Mouse (Mus musculus) adrenal gland, postnatal 0 days (tissue): ENCODE measurements around the gene Sirt7. TPM values are rescaled to one million over a fixed set of nuclear protein-coding genes. Genes with fewer than 3 reads are reported as not detected.

Experiments used
- microRNA-seq: library from miRNA; unstranded; fragments of <30 nt; microRNA quantifications from one replicate; pipeline ENCODE4, GENCODE M21; 2016; ENCODE audit warnings: borderline replicate concordance; ENCODE audit not compliant: insufficient number of aligned reads
- polyA plus RNA-seq: library from polyadenylated mRNA; unstranded; fragments of >200 nt; fragmentation: Nextera tagmentation; extraction: Ambion mirVana; gene quantifications from 2 replicates; pipeline ENCODE4 v1.2.1, GENCODE M21; 2015

Gene Sirt7
- 33.3 and 62.9 TPM in 2 replicates for polyA plus RNA-seq

GRCm38 (mm10) chr11:120625152-120625775 lies at the start of gene Sirt7:
Gene Sirt7 (minus strand): TSS chr11:120625240.

GRCm38 (mm10) chr11:120672687-120673593 lies 47.9 kb upstream of the Sirt7 start, which contains the start of gene Aspscr1:
Gene Aspscr1 (plus strand): TSS chr11:120672973.

GRCm38 (mm10) chr11:120661076-120661460 lies 36.0 kb upstream of the Sirt7 start, which contains the start of gene Notum:
Gene Notum (minus strand): TSS chr11:120661175.

GRCm38 (mm10) chr11:120648001-120648476 lies 23.0 kb upstream of the Sirt7 start, which contains the start of gene Myadml2:
Gene Myadml2 (minus strand): TSS chr11:120648158.

GRCm38 (mm10) chr11:120643601-120643987 lies 18.6 kb upstream of the Sirt7 start, which contains the start of gene Pycr1:
Gene Pycr1 (minus strand): TSS chr11:120643769.

GRCm38 (mm10) chr11:120633520-120634343 lies 8.7 kb upstream of the Sirt7 start, which contains the start of gene Mafg:
Gene Mafg (minus strand): TSS chr11:120633600.

GRCm38 (mm10) chr11:120617519-120618112 lies 7.4 kb downstream of the Sirt7 start, which contains the start of gene Pcyt2:
Gene Pcyt2 (minus strand): TSS chr11:120617936.

GRCm38 (mm10) chr11:120608241-120609034 lies 16.6 kb downstream of the Sirt7 start, which contains the start of gene Npb:
Gene Npb (plus strand): TSS chr11:120608477.

GRCm38 (mm10) chr11:120598283-120598989 lies 26.6 kb downstream of the Sirt7 start, which contains the start of the genes Alyref and Anapc11:
Gene Alyref (minus strand): TSS chr11:120598365.
Gene Anapc11 (plus strand): TSS chr11:120598421.

GRCm38 (mm10) chr11:120581490-120582267 lies 43.4 kb downstream of the Sirt7 start, which contains the start of gene Arhgdia:
Gene Arhgdia (minus strand): TSS chr11:120581624.

GRCm38 (mm10) chr11:120572752-120573584 lies 52.1 kb downstream of the Sirt7 start, which contains the start of gene P4hb:
Gene P4hb (minus strand): TSS chr11:120573253.

Small RNAs within 50 kb of the gene (microRNA-seq; reads per million reads assigned to microRNA genes)
- not detected for gene Mir6936

Other genes with a start within 250 kb of the Sirt7 start
- gene Faap100, start 246.5 kb downstream of the Sirt7 start, polyA plus RNA-seq: 15.2 and 21.4 TPM in 2 replicates
- gene Nploc4, start 187.5 kb downstream of the Sirt7 start, polyA plus RNA-seq: 20.4 and 26.7 TPM in 2 replicates
- gene Tspan10, start 182.6 kb downstream of the Sirt7 start, polyA plus RNA-seq: not detected in 2 replicates
- not detected in 2 replicates for gene Pde6g, start 171.7 kb downstream of the Sirt7 start, polyA plus RNA-seq
- gene Oxld1, start 167.2 kb downstream of the Sirt7 start, polyA plus RNA-seq: 54.3 and 83.5 TPM in 2 replicates
- 17.7 and 21.3 TPM in 2 replicates for gene Ccdc137, start 167.1 kb downstream of the Sirt7 start, polyA plus RNA-seq
- gene Arl16, start 157.6 kb downstream of the Sirt7 start, polyA plus RNA-seq: 38.6 and 47.5 TPM in 2 replicates
- gene Mrpl12, start 140.6 kb downstream of the Sirt7 start, polyA plus RNA-seq: 164 and 216 TPM in 2 replicates
- 37.8 and 83.2 TPM in 2 replicates for gene Slc25a10, start 133.4 kb downstream of the Sirt7 start, polyA plus RNA-seq
- gene Gcgr, start 94.5 kb downstream of the Sirt7 start, polyA plus RNA-seq: 2.4 and 2.5 TPM in 2 replicates
- gene Mcrip1, start 75.5 kb downstream of the Sirt7 start, polyA plus RNA-seq: 173 and 184 TPM in 2 replicates
- 0.39 and 1.3 TPM in 2 replicates for gene Ppp1r27, start 74.1 kb downstream of the Sirt7 start, polyA plus RNA-seq
- 393 and 466 TPM in 2 replicates for gene P4hb, start 52.0 kb downstream of the Sirt7 start, polyA plus RNA-seq
- 318 and 341 TPM in 2 replicates for gene Arhgdia, start 43.6 kb downstream of the Sirt7 start, polyA plus RNA-seq
- gene Alyref, start 26.9 kb downstream of the Sirt7 start, polyA plus RNA-seq: 271 and 273 TPM in 2 replicates
- gene Anapc11, start 26.8 kb downstream of the Sirt7 start, polyA plus RNA-seq: 152 and 197 TPM in 2 replicates
- gene Npb, start 16.8 kb downstream of the Sirt7 start, polyA plus RNA-seq: 1.7 and 3.3 TPM in 2 replicates
- 62.0 and 82.8 TPM in 2 replicates for gene Pcyt2, start 7.3 kb downstream of the Sirt7 start, polyA plus RNA-seq
- gene Mafg, start 8.4 kb upstream of the Sirt7 start, polyA plus RNA-seq: 18.1 and 19.0 TPM in 2 replicates
- gene Pycr1, start 18.5 kb upstream of the Sirt7 start, polyA plus RNA-seq: 5.8 and 9.0 TPM in 2 replicates
- gene Myadml2, start 22.9 kb upstream of the Sirt7 start, polyA plus RNA-seq: 0.22 and 0.95 TPM in 2 replicates
- 6.2 and 6.7 TPM in 2 replicates for gene Notum, start 35.9 kb upstream of the Sirt7 start, polyA plus RNA-seq
- 103 and 122 TPM in 2 replicates for gene Aspscr1, start 47.7 kb upstream of the Sirt7 start, polyA plus RNA-seq
- 228 and 364 TPM in 2 replicates for gene Cenpx, start 88.5 kb upstream of the Sirt7 start, polyA plus RNA-seq
- gene Lrrc45, start 88.7 kb upstream of the Sirt7 start, polyA plus RNA-seq: 22.0 and 34.8 TPM in 2 replicates
- 18.1 and 52.1 TPM in 2 replicates for gene Rac3, start 96.2 kb upstream of the Sirt7 start, polyA plus RNA-seq
- 54.9 and 76.1 TPM in 2 replicates for gene Dcxr, start 102.0 kb upstream of the Sirt7 start, polyA plus RNA-seq
- 16.6 and 17.6 TPM in 2 replicates for gene Cbr2, start 106.9 kb upstream of the Sirt7 start, polyA plus RNA-seq
- gene Hmga1b, start 137.6 kb upstream of the Sirt7 start, polyA plus RNA-seq: 0.79 and 2.2 TPM in 2 replicates
- gene Rfng, start 159.0 kb upstream of the Sirt7 start, polyA plus RNA-seq: 19.7 and 21.2 TPM in 2 replicates
- 119 and 156 TPM in 2 replicates for gene Gps1, start 159.0 kb upstream of the Sirt7 start, polyA plus RNA-seq
- gene Dus1l, start 171.2 kb upstream of the Sirt7 start, polyA plus RNA-seq: 36.3 and 56.2 TPM in 2 replicates
- 14.9 and 18.8 TPM in 2 replicates for gene Fasn, start 199.3 kb upstream of the Sirt7 start, polyA plus RNA-seq